Comparison of ENCODE assay signal across 12 mouse cellular contexts in genomic region chr10:13714920-13715293, GRCm38 (mm10).
A peak's percentile ranks its signal among the peaks of the same experiment; 100 is the strongest.
DNase-seq lines count a peak whose midpoint lies in the region; ATAC-seq lines count a peak whose summit lies in the region.
"Had no signal": no experiment of that assay in that cellular context is flagged by ENCODE, and none has a peak within 500 bp of the region (broad histone marks: within the 10 kb centered on the region; RNA-seq: fewer than 3 reads in every experiment).

No protein-coding gene starts in this region.

- H3K9me3 ChIP-seq in hindbrain, embryonic 12.5 days (replicated peaks): no peaks in the 10 kb centered on the region
- H3K9me3 ChIP-seq in midbrain, embryonic 12.5 days: no peaks in the 10 kb centered on the region
- H3K9me3 ChIP-seq: stomach, embryonic 15.5 days had no signal

- H3K4me3 ChIP-seq in brown adipose tissue, adult 24 weeks (ENCODE audit: insufficient read depth, low read depth, low read length): no peak overlapping the region
- H3K4me3 ChIP-seq in hindbrain, embryonic 12.5 days: no peak overlapping the region
- no peak overlapping the region for H3K4me3 ChIP-seq in midbrain, embryonic 12.5 days
- H3K4me3 ChIP-seq: erythroblast, embryonic 14.5 days; stomach, embryonic 15.5 days had no signal

- ATAC-seq in cerebellum, adult (ENCODE audit: insufficient number of reproducible peaks, low FRiP score, low TSS enrichment): peak; percentile 55
- peak; percentile 33; the same call in 1 of the 2 replicates for ATAC-seq in hindbrain, embryonic 12.5 days (ENCODE audit: low FRiP score)
- ATAC-seq in midbrain, embryonic 12.5 days (ENCODE audit: low FRiP score, low read depth): 0 out of 2 replicates have a peak, but pooled peaks have one; percentile 3
- no peak for ATAC-seq in erythroblast, adult 5-6 weeks (replicated peaks; ENCODE audit: low FRiP score, poor library complexity, severe bottlenecking)

- intact Hi-C loops in left cerebral cortex, postnatal 36 days (cut with DNase I): no loop called here

- H3K36me3 ChIP-seq in hindbrain, embryonic 12.5 days: no peaks in the 10 kb centered on the region
- no peaks in the 10 kb centered on the region for H3K36me3 ChIP-seq in midbrain, embryonic 12.5 days
- H3K36me3 ChIP-seq: stomach, embryonic 15.5 days had no signal

- no peak overlapping the region for H3K9ac ChIP-seq in hindbrain, embryonic 12.5 days
- H3K9ac ChIP-seq in midbrain, embryonic 12.5 days (replicated peaks): no peak overlapping the region
- H3K9ac ChIP-seq: stomach, embryonic 15.5 days had no signal

- peak overlapping the region; percentile 89 for H3K27ac ChIP-seq in brown adipose tissue, adult 24 weeks (replicated peaks; ENCODE audit: low read depth, low read length)
- peak overlapping the region; percentile 45 for H3K27ac ChIP-seq in hindbrain, embryonic 12.5 days
- peak overlapping the region; percentile 40; the same call in 1 of the 2 replicates for H3K27ac ChIP-seq in midbrain, embryonic 12.5 days (replicated peaks)
- H3K27ac ChIP-seq: stomach, embryonic 15.5 days had no signal

- WGBS in hindbrain, embryonic 12.5 days: 39% methylated on average over 7 of the region's 7 CpGs
- WGBS in midbrain, embryonic 12.5 days: 44% methylated on average over 7 of the region's 7 CpGs

- no peak for DNase-seq in cerebellum, adult 11 months
- DNase-seq in retina, postnatal 1 day: no peak
- no peak for DNase-seq in left cerebral cortex, postnatal 36 days (ENCODE audit: low spot score in 2 of 2)
- DNase-seq: lung, postnatal 10 days had no signal

- H3K4me1 ChIP-seq in brown adipose tissue, adult 24 weeks (ENCODE audit: control insufficient read depth, insufficient read depth, insufficient read length, low read length): peaks cover 8% of the 10 kb centered on the region; the same call in 1 of the 2 replicates
- peaks cover 21% of the 10 kb centered on the region for H3K4me1 ChIP-seq in hindbrain, embryonic 12.5 days
- peaks cover 17% of the 10 kb centered on the region for H3K4me1 ChIP-seq in midbrain, embryonic 12.5 days
- H3K4me1 ChIP-seq: stomach, embryonic 15.5 days had no signal

- peak overlapping the region; percentile 5; the same call in 1 of the 2 replicates for H3K4me2 ChIP-seq in hindbrain, embryonic 12.5 days (replicated peaks)
- no peak overlapping the region for H3K4me2 ChIP-seq in midbrain, embryonic 12.5 days (replicated peaks)
- H3K4me2 ChIP-seq: liver, embryonic 11.5 days; stomach, embryonic 15.5 days had no signal

- no peaks in the 10 kb centered on the region for H3K27me3 ChIP-seq in hindbrain, embryonic 12.5 days
- H3K27me3 ChIP-seq in midbrain, embryonic 12.5 days: peaks cover 3% of the 10 kb centered on the region; the same call in 1 of the 2 replicates
- H3K27me3 ChIP-seq: stomach, embryonic 15.5 days had no signal
